Mouse (Mus musculus) myocyte (in vitro differentiated cells): ENCODE measurements at regions not wholly inside any gene's neighbourhood (a gene's known extent, or its start where the extent isn't known, plus 50 kb on each side); places are given as distances from the start of the nearest gene placed in this dataset.

Source experiments
- CEBPB ChIP-seq: IDR thresholded peaks from 2 replicates; pipeline ENCODE4 v1.6.1; 2011; ENCODE audit warnings: mild to moderate bottlenecking, moderate library complexity; ENCODE audit not compliant: poor library complexity, insufficient read depth, severe bottlenecking
- E2F4 ChIP-seq: IDR thresholded peaks from one replicate; pipeline ENCODE4 v1.6.1; 2011; ENCODE audit warnings: mild to moderate bottlenecking, control low read depth, moderate library complexity; ENCODE audit not compliant: insufficient read depth
- MAX ChIP-seq: IDR thresholded peaks from one replicate; pipeline ENCODE4 v1.6.1; 2011; ENCODE audit warnings: low read depth, mild to moderate bottlenecking, control low read depth
- MYOD1 ChIP-seq, 3 experiments: IDR thresholded peaks; one replicate each; pipeline ENCODE4 v1.6.1; 2011; ENCODE audit warnings: control low read depth in 2 of 3, low read depth in 2 of 3, mild to moderate bottlenecking in 2 of 3, moderate library complexity in 1 of 3; ENCODE audit not compliant: insufficient read length in 2 of 3, control insufficient read depth in 1 of 3
- MYOG ChIP-seq, 3 experiments: IDR thresholded peaks; one replicate each; pipeline ENCODE4 v1.6.1; 2011; ENCODE audit warnings: control low read depth in 2 of 3, low read depth in 2 of 3, mild to moderate bottlenecking in 2 of 3; ENCODE audit not compliant: insufficient read length in 2 of 3, control insufficient read depth in 1 of 3, insufficient read depth in 1 of 3
- POLR2A ChIP-seq: IDR thresholded peaks from one replicate; pipeline ENCODE4 v1.6.1; 2011; ENCODE audit warnings: low read depth, mild to moderate bottlenecking, control low read depth, moderate library complexity; ENCODE audit not compliant: insufficient read length
- POLR2AphosphoS2 ChIP-seq: IDR thresholded peaks from one replicate; pipeline ENCODE4 v1.6.1; 2011; ENCODE audit warnings: low read depth, control low read depth; ENCODE audit not compliant: insufficient read length
- REST ChIP-seq: IDR thresholded peaks from one replicate; pipeline ENCODE4 v1.6.1; 2011; ENCODE audit warnings: mild to moderate bottlenecking, control low read depth, moderate library complexity; ENCODE audit not compliant: insufficient read depth, insufficient read length
- SRF ChIP-seq: IDR thresholded peaks from one replicate; pipeline ENCODE4 v1.6.1; 2011; ENCODE audit warnings: low read depth; ENCODE audit not compliant: control insufficient read depth, insufficient read length
- TCF12 ChIP-seq: IDR thresholded peaks from one replicate; pipeline ENCODE4 v1.6.1; 2011; ENCODE audit warnings: mild to moderate bottlenecking, control low read depth; ENCODE audit not compliant: poor library complexity, insufficient read depth, severe bottlenecking
- TCF3 ChIP-seq: IDR thresholded peaks from one replicate; pipeline ENCODE4 v1.6.1; 2011; ENCODE audit warnings: low read depth, control low read depth; ENCODE audit not compliant: insufficient read length
- USF1 ChIP-seq: IDR thresholded peaks from one replicate; pipeline ENCODE4 v1.6.1; 2011; ENCODE audit warnings: low read depth, mild to moderate bottlenecking, control low read depth, moderate library complexity

DNA sequence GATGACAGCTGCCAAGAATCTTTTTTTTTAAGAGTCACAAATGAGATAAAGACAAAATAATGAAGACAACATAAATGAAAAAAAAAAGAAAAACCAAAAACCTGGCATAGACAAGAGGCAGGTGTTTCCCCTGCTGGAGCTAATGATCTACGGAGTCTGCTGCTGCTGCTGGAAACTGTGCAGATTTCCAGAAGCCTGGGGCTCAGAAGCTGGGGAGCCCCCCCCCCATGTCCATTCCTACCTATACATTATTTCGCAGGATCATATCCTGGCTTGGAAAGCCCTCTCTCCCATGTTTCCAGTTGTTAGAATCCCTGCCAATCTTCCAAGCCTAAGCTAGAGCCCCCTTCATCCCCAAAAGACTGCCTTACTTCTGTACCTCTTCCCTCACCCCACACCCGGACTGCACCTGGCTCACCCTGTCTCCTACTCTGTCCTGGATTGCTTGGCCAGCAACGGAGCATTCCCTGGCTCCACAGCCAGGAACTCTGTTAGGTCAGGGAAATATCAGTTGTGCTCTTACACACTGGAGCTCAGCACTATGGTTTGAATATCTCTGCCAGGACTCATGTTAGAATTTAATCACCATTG, 218.6 kb upstream of the Six2 start:
- TF ChIP-seq REST (no peak), POLR2A (no peak), MAX (no peak), USF1 (no peak), E2F4 (no peak), CEBPB (no peak), SRF (no peak), POLR2AphosphoS2 (no peak), TCF12 (no peak), TCF3 (no peak), MYOD1 (IDR thresholded peaks at IDR 0.05; ENCODE audit: control insufficient read depth in 1 of 3, insufficient read length in 2 of 3, low read depth in 2 of 3) (no peak), MYOG (IDR thresholded peaks at IDR 0.05; ENCODE audit: control insufficient read depth in 1 of 3, insufficient read depth in 1 of 3, insufficient read length in 2 of 3, low read depth in 2 of 3) (no peak)
